ENCODE assay signal across 12 mouse cellular contexts in the genomic region with DNA sequence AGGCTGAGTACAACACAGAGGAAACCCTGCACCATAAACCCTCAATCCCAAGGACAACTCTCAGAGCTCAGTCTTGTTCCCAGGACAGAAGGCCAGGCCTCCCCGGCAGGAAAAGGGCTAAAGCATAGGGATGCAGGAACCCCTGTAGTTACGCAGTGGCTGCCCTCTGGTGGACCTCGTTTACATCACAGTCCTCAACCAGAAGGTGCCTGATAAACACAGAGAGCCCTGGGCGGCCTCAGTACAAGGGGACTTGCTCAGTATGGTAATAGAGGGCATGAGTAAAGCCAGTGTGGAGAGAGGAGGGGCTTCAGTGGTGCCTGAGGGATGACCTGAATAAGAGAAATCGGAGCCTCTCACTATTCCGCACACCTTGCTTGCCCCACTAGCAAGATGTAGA. TPM values are rescaled to one million over a fixed set of nuclear protein-coding genes. Genes with fewer than 3 reads are reported as not detected.
DNase-seq lines count a peak whose midpoint lies in the region; ATAC-seq and TF ChIP-seq lines count a peak whose summit lies in the region.
"Had no signal": no experiment of that assay in that cellular context is flagged by ENCODE, and none has a peak within 500 bp of the region (broad histone marks: within the 10 kb centered on the region; RNA-seq: fewer than 3 reads in every experiment).

No protein-coding gene starts in this region.

- no peak overlapping the region for H3K4me2 ChIP-seq in kidney, postnatal 0 days (ENCODE audit: low read length)
- H3K4me2 ChIP-seq in kidney, embryonic 14.5 days (replicated peaks; ENCODE audit: low read depth, low read length), result no peak overlapping the region
- H3K4me2 ChIP-seq in intestine, postnatal 0 days (replicated peaks; ENCODE audit: low read depth), result no peak overlapping the region
- H3K4me2 ChIP-seq: limb, embryonic 15.5 days; neural tube, embryonic 13.5 days had no signal

- H3K4me3 ChIP-seq in kidney, postnatal 0 days (replicated peaks; ENCODE audit: low read depth, low read length), result no peak overlapping the region
- H3K4me3 ChIP-seq in kidney, embryonic 14.5 days (ENCODE audit: low read length), result no peak overlapping the region
- no peak overlapping the region for H3K4me3 ChIP-seq in MEL (ENCODE audit: control insufficient read depth in 1 of 2, insufficient read depth in 1 of 2, low read depth in 2 of 2, low read length in 2 of 2)
- H3K4me3 ChIP-seq in bone marrow macrophage, adult 2 months (ENCODE audit: insufficient read depth, low read length), result no peak overlapping the region
- no peak overlapping the region for H3K4me3 ChIP-seq in intestine, postnatal 0 days (ENCODE audit: low read depth, low read length)
- no peak overlapping the region for H3K4me3 ChIP-seq in cerebellum, adult 2 months (replicated peaks; ENCODE audit: insufficient read depth, low read depth, low read length)
- H3K4me3 ChIP-seq: erythroblast, embryonic 14.5 days; limb, embryonic 15.5 days; neural tube, embryonic 13.5 days had no signal

- H3K27me3 ChIP-seq in kidney, postnatal 0 days (ENCODE audit: insufficient read depth, low read length), result no peaks in the 10 kb centered on the region
- H3K27me3 ChIP-seq in kidney, embryonic 14.5 days (ENCODE audit: control insufficient read depth, insufficient read depth, low read length), result no peaks in the 10 kb centered on the region
- no peaks in the 10 kb centered on the region for H3K27me3 ChIP-seq in MEL (ENCODE audit: control insufficient read depth in 1 of 2, insufficient read depth in 2 of 2, low read length in 2 of 2)
- H3K27me3 ChIP-seq in intestine, postnatal 0 days (replicated peaks; ENCODE audit: control insufficient read depth, insufficient read depth, low read length), result no peaks in the 10 kb centered on the region
- no peaks in the 10 kb centered on the region for H3K27me3 ChIP-seq in cerebellum, adult 2 months (ENCODE audit: control insufficient read depth, insufficient read depth, low read length)
- H3K27me3 ChIP-seq: limb, embryonic 15.5 days; neural tube, embryonic 13.5 days had no signal

- no peak for TF ChIP-seq RAD21 in MEL (IDR thresholded peaks at IDR 0.05; ENCODE audit: low read depth, low read length)

- no peaks in the 10 kb centered on the region for H3K4me1 ChIP-seq in kidney, postnatal 0 days (replicated peaks; ENCODE audit: insufficient read depth, low read length)
- no peaks in the 10 kb centered on the region for H3K4me1 ChIP-seq in kidney, embryonic 14.5 days (ENCODE audit: control insufficient read depth, insufficient read depth, low read length)
- H3K4me1 ChIP-seq in MEL (ENCODE audit: control insufficient read depth in 1 of 2, insufficient read depth in 2 of 2, low read length in 2 of 2), result peaks cover 17 to 26% of the 10 kb centered on the region in 2 experiments
- H3K4me1 ChIP-seq in bone marrow macrophage, adult 2 months (ENCODE audit: control insufficient read depth, insufficient read depth, low read length), result peaks cover 22% of the 10 kb centered on the region
- H3K4me1 ChIP-seq in intestine, postnatal 0 days (replicated peaks; ENCODE audit: control insufficient read depth, insufficient read depth, low read length), result no peaks in the 10 kb centered on the region
- no peaks in the 10 kb centered on the region for H3K4me1 ChIP-seq in cerebellum, adult 2 months (ENCODE audit: control insufficient read depth, insufficient read depth, low read length)
- H3K4me1 ChIP-seq: limb, embryonic 15.5 days; neural tube, embryonic 13.5 days had no signal

- TF ChIP-seq CTCF in kidney, postnatal 0 days (IDR thresholded peaks at IDR 0.05; ENCODE audit: low read depth), result peak; percentile 64
- TF ChIP-seq CTCF in MEL (IDR thresholded peaks at IDR 0.05 in 2 of 3, conservative IDR thresholded peaks at IDR 0.05 in 1 of 3; ENCODE audit: control insufficient read depth in 1 of 3, insufficient read depth in 1 of 3, low read depth in 2 of 3, low read length in 3 of 3, poor library complexity in 1 of 3, severe bottlenecking in 1 of 3), result peak; percentile 3 to 26 (median 10); a peak in 3 of 6 replicates
- TF ChIP-seq CTCF in bone marrow macrophage, adult 2 months (IDR thresholded peaks at IDR 0.05; ENCODE audit: low read depth, low read length), result 0 out of 2 replicates have a peak, but pooled peaks have one; percentile 4
- peak; percentile 71 for TF ChIP-seq CTCF in intestine, postnatal 0 days (IDR thresholded peaks at IDR 0.05; ENCODE audit: low read depth)
- TF ChIP-seq CTCF in cerebellum, adult 2 months (IDR thresholded peaks at IDR 0.05; ENCODE audit: borderline replicate concordance, insufficient read depth, low read depth, low read length), result no peak

- H3K27ac ChIP-seq in kidney, postnatal 0 days, result no peak overlapping the region
- no peak overlapping the region for H3K27ac ChIP-seq in kidney, embryonic 14.5 days (ENCODE audit: low read depth, low read length)
- no peak overlapping the region for H3K27ac ChIP-seq in MEL (ENCODE audit: control insufficient read depth, low read depth, low read length)
- H3K27ac ChIP-seq in bone marrow macrophage, adult 2 months (ENCODE audit: insufficient read depth, low read depth, low read length), result no peak overlapping the region
- no peak overlapping the region for H3K27ac ChIP-seq in intestine, postnatal 0 days (ENCODE audit: low read depth, low read length)
- no peak overlapping the region for H3K27ac ChIP-seq in cerebellum, adult 2 months (ENCODE audit: insufficient read depth, low read length)
- H3K27ac ChIP-seq: limb, embryonic 15.5 days; neural tube, embryonic 13.5 days had no signal

- H3K9me3 ChIP-seq in kidney, postnatal 0 days (replicated peaks; ENCODE audit: low read length), result no peaks in the 10 kb centered on the region
- H3K9me3 ChIP-seq in kidney, embryonic 14.5 days (ENCODE audit: control insufficient read depth, low read length), result no peaks in the 10 kb centered on the region
- no peaks in the 10 kb centered on the region for H3K9me3 ChIP-seq in MEL (replicated peaks; ENCODE audit: insufficient read depth, low read length)
- H3K9me3 ChIP-seq in intestine, postnatal 0 days (ENCODE audit: control insufficient read depth), result no peaks in the 10 kb centered on the region
- H3K9me3 ChIP-seq: limb, embryonic 15.5 days; neural tube, embryonic 13.5 days had no signal

- TF ChIP-seq POLR2A in MEL (IDR thresholded peaks at IDR 0.05; ENCODE audit: control insufficient read depth in 1 of 2, insufficient read depth in 1 of 2, low read depth in 1 of 2, low read length in 2 of 2, poor library complexity in 1 of 2), result no peak
- no peak for TF ChIP-seq POLR2A in bone marrow macrophage, adult 2 months (IDR thresholded peaks at IDR 0.05; ENCODE audit: borderline replicate concordance, low read depth, low read length)
- no peak for TF ChIP-seq POLR2A in cerebellum, adult 2 months (IDR thresholded peaks at IDR 0.05; ENCODE audit: borderline replicate concordance, insufficient read depth, low read length)

- DNase-seq in kidney, postnatal 0 days (ENCODE audit: low spot score), result peak; percentile 62
- no peak for DNase-seq in MEL (ENCODE audit: low read depth, low spot score)
- no peak for DNase-seq in cerebellum, adult 2 months
- DNase-seq in cerebellum, adult 8-10 months, result no peak
- DNase-seq in urinary bladder, postnatal 14 days (ENCODE audit: low spot score), result no peak

- no peak overlapping the region for H3K9ac ChIP-seq in kidney, postnatal 0 days (ENCODE audit: low read depth, low read length)
- H3K9ac ChIP-seq in kidney, embryonic 14.5 days (ENCODE audit: low read depth, low read length), result no peak overlapping the region
- H3K9ac ChIP-seq in MEL (ENCODE audit: control insufficient read depth, low read depth, low read length, poor library complexity, severe bottlenecking), result no peak overlapping the region
- no peak overlapping the region for H3K9ac ChIP-seq in intestine, postnatal 0 days (ENCODE audit: low read depth, low read length)
- H3K9ac ChIP-seq: limb, embryonic 15.5 days; neural tube, embryonic 13.5 days had no signal

- no peaks in the 10 kb centered on the region for H3K79me2 ChIP-seq in MEL (ENCODE audit: control insufficient read depth, insufficient read depth, low read length, poor library complexity)

- peaks cover 68% of the 10 kb centered on the region for H3K36me3 ChIP-seq in kidney, postnatal 0 days (ENCODE audit: insufficient read depth, low read length)
- peaks cover 86% of the 10 kb centered on the region for H3K36me3 ChIP-seq in kidney, embryonic 14.5 days (ENCODE audit: control insufficient read depth, insufficient read depth, low read length)
- H3K36me3 ChIP-seq in MEL (ENCODE audit: control insufficient read depth in 1 of 2, insufficient read depth in 2 of 2, low read length in 2 of 2), result peaks cover 9 to 16% of the 10 kb centered on the region in 2 experiments; a peak in 3 of 4 replicates
- peaks cover 60% of the 10 kb centered on the region for H3K36me3 ChIP-seq in intestine, postnatal 0 days (ENCODE audit: control insufficient read depth, insufficient read depth)

- TF ChIP-seq EP300 in MEL (IDR thresholded peaks at IDR 0.05; ENCODE audit: low read depth in 1 of 2, low read length in 2 of 2), result no peak

- 56% methylated on average over 6 of the region's 6 CpGs for WGBS in kidney, postnatal 0 days
- 48% methylated on average over 6 of the region's 6 CpGs for WGBS in kidney, embryonic 14.5 days
- WGBS in intestine, postnatal 0 days, result 55% methylated on average over 6 of the region's 6 CpGs
- 53% methylated on average over 6 of the region's 6 CpGs for WGBS in cerebellum, adult 2 months

- ATAC-seq in kidney, postnatal 0 days (replicated peaks; ENCODE audit: low FRiP score, low read depth), result peak; percentile 27; the same call in 1 of the 2 replicates
- ATAC-seq in kidney, embryonic 14.5 days (ENCODE audit: low FRiP score, low TSS enrichment), result no peak; the same call in 1 of the 2 replicates
- ATAC-seq in intestine, postnatal 0 days, result no peak

RNA-seq across cellular contexts. Expression of a gene that starts 13.8 kb away (rescaled TPM):
- polyA plus RNA-seq in kidney, postnatal 0 days (2015; fragmentation: Nextera tagmentation; extraction: Ambion mirVana), result 19.6 and 20.9 TPM in 2 replicates
- polyA plus RNA-seq in kidney, embryonic 14.5 days (2014; fragmentation: Nextera tagmentation; extraction: Ambion mirVana), result 16.9 and 25.2 TPM in 2 replicates
- total RNA-seq in MEL (2012; rRNA removed), result 17.6 and 18.6 TPM in 2 replicates
- polyA plus RNA-seq in MEL (2012; ENCODE audit: insufficient read depth in 1 of 2, insufficient read length in 2 of 2, low read depth in 1 of 2, low replicate concordance in 2 of 2, missing spikeins in 1 of 2), result 10 to 100 TPM in 1 of 2 experiments, not detected in 1; 26.8 TPM
- polyA plus RNA-seq in bone marrow macrophage, adult 2 months (2012; ENCODE audit: insufficient read depth, insufficient read length, missing spikeins), result 52.1 and 58.4 TPM in 2 replicates
- polyA plus RNA-seq in intestine, postnatal 0 days (2015; fragmentation: Nextera tagmentation; extraction: Ambion mirVana), result 12.0 and 12.4 TPM in 2 replicates
- 37.2 and 38.4 TPM in 2 replicates for polyA plus RNA-seq in cerebellum, adult 2 months (2012; rRNA removed)

RNA-seq across cellular contexts. Expression of a gene that starts 16.1 kb away (rescaled TPM):
- 33.4 and 37.2 TPM in 2 replicates for polyA plus RNA-seq in kidney, postnatal 0 days (2015; fragmentation: Nextera tagmentation; extraction: Ambion mirVana)
- polyA plus RNA-seq in kidney, embryonic 14.5 days (2014; fragmentation: Nextera tagmentation; extraction: Ambion mirVana), result 51.7 and 51.8 TPM in 2 replicates
- 26.9 and 30.1 TPM in 2 replicates for total RNA-seq in MEL (2012; rRNA removed)
- 10 to 100 TPM in 1 of 2 experiments, not detected in 1; 27.1 TPM for polyA plus RNA-seq in MEL (2012; ENCODE audit: insufficient read depth in 1 of 2, insufficient read length in 2 of 2, low read depth in 1 of 2, low replicate concordance in 2 of 2, missing spikeins in 1 of 2)
- 63.5 and 67.8 TPM in 2 replicates for polyA plus RNA-seq in bone marrow macrophage, adult 2 months (2012; ENCODE audit: insufficient read depth, insufficient read length, missing spikeins)
- polyA plus RNA-seq in intestine, postnatal 0 days (2015; fragmentation: Nextera tagmentation; extraction: Ambion mirVana), result 16.5 and 17.8 TPM in 2 replicates
- polyA plus RNA-seq in cerebellum, adult 2 months (2012; rRNA removed), result 6.9 and 7.9 TPM in 2 replicates

RNA-seq across cellular contexts. Expression of a gene that starts 58.4 kb away (rescaled TPM):
- not detected in 2 replicates for polyA plus RNA-seq in kidney, postnatal 0 days (2015; fragmentation: Nextera tagmentation; extraction: Ambion mirVana)
- polyA plus RNA-seq in kidney, embryonic 14.5 days (2014; fragmentation: Nextera tagmentation; extraction: Ambion mirVana), result not detected in 2 replicates
- not detected in 2 replicates for total RNA-seq in MEL (2012; rRNA removed)
- polyA plus RNA-seq in MEL (2012; ENCODE audit: insufficient read depth in 1 of 2, insufficient read length in 2 of 2, low read depth in 1 of 2, low replicate concordance in 2 of 2, missing spikeins in 1 of 2), result not detected
- not detected in 2 replicates for polyA plus RNA-seq in bone marrow macrophage, adult 2 months (2012; ENCODE audit: insufficient read depth, insufficient read length, missing spikeins)
- polyA plus RNA-seq in intestine, postnatal 0 days (2015; fragmentation: Nextera tagmentation; extraction: Ambion mirVana), result not detected in 2 replicates
- not detected in 2 replicates for polyA plus RNA-seq in cerebellum, adult 2 months (2012; rRNA removed)
- total RNA-seq: heart, postnatal 10 days had no signal
- polyA plus RNA-seq: erythroblast, embryonic 14.5 days; limb, embryonic 15.5 days; neural tube, embryonic 13.5 days had no signal
